Mouse (Mus musculus): ENCODE results near the gene Gm11232. TPM values are rescaled to one million over a fixed set of nuclear protein-coding genes. Genes with fewer than 3 reads are reported as not detected.

Gm11232 gene
- not detected for polyA plus RNA-seq (2012; fragmentation: generic; extraction: Trizol)

DNA sequence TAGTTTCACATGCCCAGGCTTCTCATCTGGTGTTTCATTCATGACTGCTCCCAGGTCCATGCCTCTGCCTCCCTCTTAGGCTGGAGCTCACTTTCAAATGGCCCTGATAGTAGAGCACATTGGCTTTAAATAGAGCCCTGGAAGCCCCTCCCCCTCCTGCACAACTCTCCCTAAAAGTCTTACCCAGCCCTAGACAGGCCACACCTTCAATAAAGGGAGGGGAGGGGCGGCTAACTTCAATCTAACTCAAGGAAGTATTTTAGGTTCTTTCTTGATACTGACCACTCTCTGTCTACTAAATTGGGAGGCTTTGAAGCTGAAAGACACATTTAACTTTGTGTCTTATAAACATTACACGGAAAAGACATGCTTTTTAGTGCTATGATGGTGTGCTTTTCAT lies at the start of gene Gm11232:
Gm11232 (minus strand) TSS at position 101 of the 400 bp plus-strand sequence.

Data from C3H10T1/2 (cell line).